Mouse (Mus musculus) liver, embryonic 14.5 days (tissue): Measurements from ENCODE around the gene Slk. TPM values are rescaled to one million over a fixed set of nuclear protein-coding genes. Genes with fewer than 3 reads are reported as not detected.

Experiments used
- ATAC-seq: fragments of 200-750 bp; cut with Nextera tagmentation; 2 replicates; pipeline ENCODE4 v1.8.0; 2017; ENCODE audit warnings: moderate number of reproducible peaks, mild to moderate bottlenecking, moderate library complexity; ENCODE audit not compliant: insufficient read depth
- DNase-seq, 3 experiments: peaks; one replicate each; pipeline ENCODE4 v3.0.0-alpha.2; 2012 to 2013; ENCODE audit warnings: low read depth in 3 of 3, low spot score in 3 of 3
- H3K27ac ChIP-seq: fragments of 300-500 bp; sonication (generic); 2 replicates; pipeline ENCODE4 v1.5.1; 2014; ENCODE audit warnings: moderate library complexity, mild to moderate bottlenecking, control low read depth, inconsistent platforms
- H3K27me3 ChIP-seq: fragments of 300-500 bp; sonication (generic); 2 replicates; pipeline ENCODE4 v1.6.1; 2014; ENCODE audit warnings: mild to moderate bottlenecking, low read length, moderate library complexity; ENCODE audit not compliant: control insufficient read depth, insufficient read depth
- H3K36me3 ChIP-seq: fragments of 300-500 bp; sonication (generic); replicated peaks from 2 replicates; pipeline ENCODE4 v1.6.1; 2014; ENCODE audit warnings: low read depth; ENCODE audit not compliant: control insufficient read depth, insufficient read depth
- H3K4me1 ChIP-seq, 2 experiments: fragments of 200-500 bp in 1 of 2; fragments of 300-500 bp in 1 of 2; sonication (generic) in 1 of 2; replicated peaks; 2 replicates each; pipeline ENCODE4 v1.6.1; 2012 to 2014; ENCODE audit warnings: antibody characterized with exemption in 1 of 2, inconsistent platforms in 1 of 2, low read length in 1 of 2; ENCODE audit not compliant: control insufficient read depth in 2 of 2, insufficient read depth in 2 of 2
- H3K4me2 ChIP-seq: fragments of 300-500 bp; sonication (generic); 2 replicates; pipeline ENCODE4 v1.6.1; 2014; ENCODE audit warnings: low read depth, mild to moderate bottlenecking, control low read depth, moderate library complexity
- H3K4me3 ChIP-seq, 2 experiments: fragments of 200-500 bp in 1 of 2; fragments of 300-500 bp in 1 of 2; sonication (generic) in 1 of 2; 2 replicates each; pipeline ENCODE4 v1.5.1; 2012 to 2014; ENCODE audit warnings: low read depth in 2 of 2, low read length in 2 of 2, mild to moderate bottlenecking in 2 of 2, control low read depth in 1 of 2, inconsistent platforms in 1 of 2, moderate library complexity in 1 of 2; ENCODE audit not compliant: insufficient read depth in 1 of 2
- H3K9ac ChIP-seq: fragments of 300-500 bp; sonication (generic); replicated peaks from 2 replicates; pipeline ENCODE4 v1.6.1; 2014; ENCODE audit warnings: mild to moderate bottlenecking, control low read depth, moderate library complexity
- H3K9me3 ChIP-seq: fragments of 300-500 bp; sonication (generic); 2 replicates; pipeline ENCODE4 v1.6.1; 2016; ENCODE audit warnings: low read length, mixed read lengths; ENCODE audit not compliant: control insufficient read depth
- CTCF ChIP-seq: IDR thresholded peaks from 2 replicates; pipeline ENCODE4 v1.5.1; 2016; ENCODE audit warnings: antibody characterized with exemption, low read depth, control low read depth
- EP300 ChIP-seq: IDR thresholded peaks from 2 replicates; pipeline ENCODE4 v1.6.1; 2016; ENCODE audit warnings: antibody characterized with exemption, low read depth
- WGBS: fragments of 180-500 bp; shearing (Covaris S2); extraction: QIAGEN DNeasy Blood & Tissue Kit; methylation state at CpG from one replicate; pipeline ENCODE4 v1.1.7; 2014; ENCODE audit not compliant: insufficient replicate concordance; 5-methylcytosine and 5-hydroxymethylcytosine counted together
- polyA plus RNA-seq, 2 experiments: library from polyadenylated mRNA; depleted of rRNA in 1 of 2; stranded (reverse) in 1 of 2; unstranded in 1 of 2; fragments of >200 nt; fragmentation: Nextera tagmentation in 1 of 2; extraction: Ambion mirVana in 1 of 2; gene quantifications; 2 replicates each; pipeline versions ENCODE4 v1.2.1 to v1.2.3; 2012 to 2014

The Slk gene
- polyA plus RNA-seq, 2 experiments: 8.6 to 16.5 TPM

GRCm38 (mm10) chr19:47548432-47549076 is 30.9 kb upstream of the Slk start:
- no peak for ATAC-seq
- no peaks in the 10 kb centered on the region for H3K27me3 ChIP-seq
- no peak for TF ChIP-seq EP300
- no peak for TF ChIP-seq CTCF
- no peak overlapping the region for H3K4me3 ChIP-seq
- no peak overlapping the region for H3K27ac ChIP-seq
- H3K9me3 ChIP-seq: no peaks in the 10 kb centered on the region
- no peak overlapping the region for H3K4me2 ChIP-seq
- WGBS: 73% methylated on average over 11 of the region's 11 CpGs
- no peaks in the 10 kb centered on the region for H3K36me3 ChIP-seq
- no peak for DNase-seq
- H3K9ac ChIP-seq: no peak overlapping the region
- H3K4me1 ChIP-seq: no peaks in the 10 kb centered on the region; a peak in 2 of 4 replicates

GRCm38 (mm10) chr19:47549174-47549573 is 30.3 kb upstream of the Slk start:
- Histone ChIP-seq H3K27me3 (no peaks in the 10 kb centered on the region), H3K9me3 (no peaks in the 10 kb centered on the region), H3K36me3 (no peaks in the 10 kb centered on the region), H3K4me2 (no peak overlapping the region), H3K4me1 (no peaks in the 10 kb centered on the region; a peak in 2 of 4 replicates), H3K9ac (no peak overlapping the region), H3K27ac (no peak overlapping the region), H3K4me3 (no peak overlapping the region)
- no peak for TF ChIP-seq CTCF
- DNase-seq: no peak
- no peak for ATAC-seq
- 80% methylated on average over 9 of the region's 9 CpGs for whole genome bisulfite sequencing

DNA sequence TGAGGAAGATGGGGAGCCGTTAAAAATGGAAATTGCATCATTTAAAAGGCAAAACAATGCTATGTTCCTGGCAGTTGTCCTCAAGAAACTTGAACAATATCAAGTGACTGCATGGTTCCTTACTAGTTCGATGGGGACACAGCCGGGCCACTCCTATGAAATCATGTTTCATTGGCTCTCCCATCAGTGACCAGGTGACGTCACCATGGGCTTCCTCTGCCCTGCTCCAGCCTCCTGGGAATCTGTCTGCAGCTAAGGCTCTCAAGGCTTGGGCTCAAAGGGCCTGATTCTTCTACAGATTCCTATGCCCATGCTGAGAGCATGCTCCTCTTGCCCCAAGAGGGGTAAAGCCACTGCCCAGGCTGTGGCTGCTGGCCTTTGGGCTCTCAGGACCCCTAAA is 29.9 kb upstream of the Slk start:
- no peak for ATAC-seq
- TF ChIP-seq EP300: no peak
- TF ChIP-seq CTCF: no peak
- Histone ChIP-seq H3K27me3 (no peaks in the 10 kb centered on the region), H3K9ac (no peak overlapping the region), H3K4me2 (no peak overlapping the region), H3K9me3 (no peaks in the 10 kb centered on the region), H3K36me3 (no peaks in the 10 kb centered on the region), H3K4me3 (no peak overlapping the region), H3K27ac (no peak overlapping the region), H3K4me1 (no peaks in the 10 kb centered on the region; a peak in 2 of 4 replicates)
- WGBS: 66% methylated on average over 4 of the region's 4 CpGs
- DNase-seq: no peak

DNA sequence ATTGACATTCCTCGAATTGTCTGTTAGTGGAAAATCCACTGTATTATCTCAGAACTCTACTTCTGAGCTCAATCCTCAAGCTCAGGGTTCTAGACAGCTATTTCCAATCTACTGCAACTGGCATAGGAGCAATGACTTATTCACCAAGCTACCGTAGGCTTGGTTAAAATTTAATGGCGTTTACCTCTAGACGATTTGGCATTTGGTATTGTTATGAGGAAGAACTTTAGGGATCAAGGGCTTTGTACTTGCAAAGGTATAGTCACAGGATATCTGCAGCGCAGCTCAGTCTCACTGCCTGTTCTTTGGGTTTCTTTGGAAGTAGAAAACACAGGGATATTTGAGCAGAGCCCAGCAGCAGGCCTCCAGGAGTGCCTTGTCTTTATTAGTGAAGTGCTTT is 20.3 kb upstream of the Slk start:
- TF ChIP-seq EP300 (no peak), CTCF (no peak)
- Histone ChIP-seq H3K27me3 (no peaks in the 10 kb centered on the region), H3K4me1 (peaks cover 9 to 12% of the 10 kb centered on the region in 2 experiments), H3K9me3 (no peaks in the 10 kb centered on the region), H3K36me3 (no peaks in the 10 kb centered on the region), H3K4me2 (no peak overlapping the region), H3K4me3 (no peak overlapping the region), H3K27ac (no peak overlapping the region), H3K9ac (no peak overlapping the region)
- 76% methylated on average over 5 of the region's 5 CpGs for WGBS
- DNase-seq: no peak
- ATAC-seq: no peak

DNA sequence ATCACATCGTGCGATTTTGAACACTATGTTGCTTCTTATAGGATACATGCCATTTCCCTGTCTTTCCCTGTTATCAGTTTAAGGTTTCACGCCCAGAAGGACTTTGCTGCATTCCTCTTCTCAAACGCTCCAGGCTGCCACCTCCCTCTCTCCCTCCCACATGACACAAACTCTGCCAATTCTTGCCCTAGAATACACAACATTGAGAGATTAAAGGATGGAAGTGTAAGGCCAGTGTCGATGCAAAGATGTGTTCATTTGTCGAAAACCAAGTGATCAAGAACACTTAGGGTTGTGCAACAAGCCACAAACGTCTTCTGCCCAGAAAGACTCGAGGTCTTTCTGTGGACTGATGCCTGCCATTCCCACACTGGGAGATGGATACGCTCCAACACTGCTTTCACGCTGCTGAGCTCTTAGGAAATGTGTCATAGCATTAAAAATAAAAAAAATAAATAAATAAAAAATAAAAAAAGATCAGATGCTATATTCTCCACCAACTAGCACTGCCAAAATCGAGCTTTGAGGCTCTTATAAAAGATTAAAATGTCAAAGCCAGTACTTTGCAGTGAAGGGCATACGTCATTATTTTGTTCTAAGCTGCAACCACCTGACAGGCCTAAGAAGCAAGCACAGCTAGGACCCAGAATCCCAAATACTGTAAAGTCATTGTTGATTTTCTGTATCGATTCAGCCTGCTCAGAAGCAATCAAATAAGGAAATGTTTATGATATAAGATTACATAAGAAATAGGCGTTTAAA is 19.5 kb upstream of the Slk start:
- Histone ChIP-seq H3K36me3 (no peaks in the 10 kb centered on the region), H3K4me2 (no peak overlapping the region), H3K27me3 (no peaks in the 10 kb centered on the region), H3K4me1 (peaks cover 9 to 12% of the 10 kb centered on the region in 2 experiments), H3K27ac (no peak overlapping the region), H3K9ac (no peak overlapping the region), H3K4me3 (no peak overlapping the region), H3K9me3 (no peaks in the 10 kb centered on the region)
- DNase-seq (no peak), ATAC-seq (no peak)
- 58% methylated on average over 14 of the region's 14 CpGs for WGBS
- TF ChIP-seq EP300 (no peak), CTCF (no peak)
